Mouse (Mus musculus) bone marrow macrophage, adult 2 months (primary cell): ENCODE measurements around the gene Prps1l3.

Experiments
- CTCF ChIP-seq: IDR thresholded peaks from 2 replicates; pipeline ENCODE4 v1.5.1; 2012; ENCODE audit warnings: low read depth, mild to moderate bottlenecking, low read length, moderate library complexity
- POLR2A ChIP-seq: IDR thresholded peaks from 2 replicates; pipeline ENCODE4 v1.6.1; 2012; ENCODE audit warnings: mild to moderate bottlenecking, low read depth, low read length, borderline replicate concordance

- TF ChIP-seq CTCF, result no peak
- peak; percentile 67; the same call in 1 of the 2 replicates for TF ChIP-seq POLR2A
Observed at GRCm38 (mm10) chr12:57230192-57230706, at the start of gene Prps1l3, which contains the start of gene Mipol1.
